Mouse (Mus musculus): ENCODE measurements around the gene Acad12. TPM values are rescaled to one million over a fixed set of nuclear protein-coding genes. Genes with fewer than 3 reads are reported as not detected.

Gene Acad12
- polyA plus RNA-seq, 1 experiment from 2014 or later: 5.4 TPM

- Histone ChIP-seq H3K4me1 (ENCODE audit: control insufficient read depth, insufficient read depth, low read length) (peaks cover 2% of the 10 kb centered on the region; the same call in 1 of the 2 replicates), H3K9ac (ENCODE audit: low read depth, low read length) (no peak overlapping the region), H3K27me3 (ENCODE audit: control insufficient read depth, insufficient read depth, low read length) (peaks cover 4% of the 10 kb centered on the region; the same call in 1 of the 2 replicates), H3K27ac (ENCODE audit: low read depth, low read length) (no peak overlapping the region), H3K9me3 (replicated peaks; ENCODE audit: control insufficient read depth, low read length) (no peaks in the 10 kb centered on the region), H3K36me3 (ENCODE audit: control insufficient read depth, insufficient read depth, low read length) (no peaks in the 10 kb centered on the region), H3K4me2 (peak overlapping the region; percentile 27), H3K4me3 (ENCODE audit: low read depth, low read length) (no peak overlapping the region)
- 24% methylated on average over 9 of the region's 9 CpGs for WGBS (ENCODE audit: insufficient replicate concordance)
- no peak for ATAC-seq (replicated peaks; ENCODE audit: insufficient number of reproducible peaks, low FRiP score, low TSS enrichment)
These were observed 17.0 kb downstream of the Acad12 start for GRCm38 (mm10) chr5:121601547-121602299.

- WGBS (ENCODE audit: insufficient replicate concordance): 61% methylated on average over 13 of the region's 13 CpGs
- Histone ChIP-seq H3K27ac (ENCODE audit: low read depth, low read length) (no peak overlapping the region), H3K4me1 (ENCODE audit: control insufficient read depth, insufficient read depth, low read length) (peaks cover 11% of the 10 kb centered on the region), H3K9ac (ENCODE audit: low read depth, low read length) (no peak overlapping the region), H3K36me3 (ENCODE audit: control insufficient read depth, insufficient read depth, low read length) (no peaks in the 10 kb centered on the region), H3K9me3 (replicated peaks; ENCODE audit: control insufficient read depth, low read length) (no peaks in the 10 kb centered on the region), H3K4me2 (no peak overlapping the region), H3K4me3 (ENCODE audit: low read depth, low read length) (no peak overlapping the region), H3K27me3 (ENCODE audit: control insufficient read depth, insufficient read depth, low read length) (peaks cover 4% of the 10 kb centered on the region; the same call in 1 of the 2 replicates)
- no peak for ATAC-seq (replicated peaks; ENCODE audit: insufficient number of reproducible peaks, low FRiP score, low TSS enrichment)
These were observed 19.7 kb downstream of the Acad12 start for GRCm38 (mm10) chr5:121598871-121599610.

GRCm38 (mm10) chr5:121597991-121598537, 20.7 kb downstream of the Acad12 start:
- no peak overlapping the region for H3K4me3 ChIP-seq (ENCODE audit: low read depth, low read length)
- peaks cover 14% of the 10 kb centered on the region for H3K4me1 ChIP-seq (ENCODE audit: control insufficient read depth, insufficient read depth, low read length)
- no peak for ATAC-seq (replicated peaks; ENCODE audit: insufficient number of reproducible peaks, low FRiP score, low TSS enrichment)
- no peak overlapping the region for H3K27ac ChIP-seq (ENCODE audit: low read depth, low read length)
- no peaks in the 10 kb centered on the region for H3K36me3 ChIP-seq (ENCODE audit: control insufficient read depth, insufficient read depth, low read length)
- no peak overlapping the region for H3K4me2 ChIP-seq
- peaks cover 4% of the 10 kb centered on the region; the same call in 1 of the 2 replicates for H3K27me3 ChIP-seq (ENCODE audit: control insufficient read depth, insufficient read depth, low read length)
- H3K9me3 ChIP-seq (replicated peaks; ENCODE audit: control insufficient read depth, low read length): no peaks in the 10 kb centered on the region
- no peak overlapping the region for H3K9ac ChIP-seq (ENCODE audit: low read depth, low read length)
- WGBS (ENCODE audit: insufficient replicate concordance): 70% methylated on average over 7 of the region's 7 CpGs

- WGBS (ENCODE audit: insufficient replicate concordance): 49% methylated on average over 4 of the region's 4 CpGs
- Histone ChIP-seq H3K27me3 (ENCODE audit: control insufficient read depth, insufficient read depth, low read length) (peaks cover 4% of the 10 kb centered on the region), H3K4me1 (ENCODE audit: control insufficient read depth, insufficient read depth, low read length) (peaks cover 14% of the 10 kb centered on the region), H3K27ac (ENCODE audit: low read depth, low read length) (no peak overlapping the region), H3K9me3 (replicated peaks; ENCODE audit: control insufficient read depth, low read length) (no peaks in the 10 kb centered on the region), H3K4me2 (no peak overlapping the region), H3K9ac (ENCODE audit: low read depth, low read length) (no peak overlapping the region), H3K36me3 (ENCODE audit: control insufficient read depth, insufficient read depth, low read length) (no peaks in the 10 kb centered on the region), H3K4me3 (ENCODE audit: low read depth, low read length) (no peak overlapping the region)
- no peak for ATAC-seq (replicated peaks; ENCODE audit: insufficient number of reproducible peaks, low FRiP score, low TSS enrichment)
These were observed 21.4 kb downstream of the Acad12 start for GRCm38 (mm10) chr5:121597332-121597731.

- Histone ChIP-seq H3K36me3 (ENCODE audit: control insufficient read depth, insufficient read depth, low read length) (no peaks in the 10 kb centered on the region), H3K9ac (ENCODE audit: low read depth, low read length) (no peak overlapping the region), H3K4me1 (ENCODE audit: control insufficient read depth, insufficient read depth, low read length) (peaks cover 14% of the 10 kb centered on the region), H3K27me3 (ENCODE audit: control insufficient read depth, insufficient read depth, low read length) (peaks cover 4% of the 10 kb centered on the region), H3K4me2 (no peak overlapping the region), H3K9me3 (replicated peaks; ENCODE audit: control insufficient read depth, low read length) (no peaks in the 10 kb centered on the region), H3K4me3 (ENCODE audit: low read depth, low read length) (no peak overlapping the region), H3K27ac (ENCODE audit: low read depth, low read length) (no peak overlapping the region)
- WGBS (ENCODE audit: insufficient replicate concordance): 48% methylated on average over 6 of the region's 6 CpGs
- no peak for ATAC-seq (replicated peaks; ENCODE audit: insufficient number of reproducible peaks, low FRiP score, low TSS enrichment)
These were observed 22.5 kb downstream of the Acad12 start for GRCm38 (mm10) chr5:121596226-121596625.

- no peaks in the 10 kb centered on the region for H3K9me3 ChIP-seq (replicated peaks; ENCODE audit: control insufficient read depth, low read length)
- H3K4me1 ChIP-seq (ENCODE audit: control insufficient read depth, insufficient read depth, low read length): peaks cover 14% of the 10 kb centered on the region
- no peaks in the 10 kb centered on the region for H3K36me3 ChIP-seq (ENCODE audit: control insufficient read depth, insufficient read depth, low read length)
- ATAC-seq (replicated peaks; ENCODE audit: insufficient number of reproducible peaks, low FRiP score, low TSS enrichment): no peak
- no peak overlapping the region for H3K27ac ChIP-seq (ENCODE audit: low read depth, low read length)
- WGBS (ENCODE audit: insufficient replicate concordance): 66% methylated on average over 6 of the region's 6 CpGs
- H3K9ac ChIP-seq (ENCODE audit: low read depth, low read length): no peak overlapping the region
- H3K27me3 ChIP-seq (ENCODE audit: control insufficient read depth, insufficient read depth, low read length): peaks cover 4% of the 10 kb centered on the region
- no peak overlapping the region for H3K4me3 ChIP-seq (ENCODE audit: low read depth, low read length)
- no peak overlapping the region for H3K4me2 ChIP-seq
These were observed 23.0 kb downstream of the Acad12 start for GRCm38 (mm10) chr5:121595758-121596157.

GRCm38 (mm10) chr5:121594714-121595313, 23.9 kb downstream of the Acad12 start:
- Histone ChIP-seq H3K9me3 (replicated peaks; ENCODE audit: control insufficient read depth, low read length) (no peaks in the 10 kb centered on the region), H3K4me3 (ENCODE audit: low read depth, low read length) (no peak overlapping the region), H3K36me3 (ENCODE audit: control insufficient read depth, insufficient read depth, low read length) (no peaks in the 10 kb centered on the region), H3K4me2 (no peak overlapping the region; the same call in 1 of the 2 replicates), H3K27me3 (ENCODE audit: control insufficient read depth, insufficient read depth, low read length) (peaks cover 4% of the 10 kb centered on the region), H3K9ac (ENCODE audit: low read depth, low read length) (no peak overlapping the region), H3K4me1 (ENCODE audit: control insufficient read depth, insufficient read depth, low read length) (peaks cover 14% of the 10 kb centered on the region), H3K27ac (ENCODE audit: low read depth, low read length) (no peak overlapping the region)
- 73% methylated on average over 6 of the region's 6 CpGs for WGBS (ENCODE audit: insufficient replicate concordance)
- no peak for ATAC-seq (replicated peaks; ENCODE audit: insufficient number of reproducible peaks, low FRiP score, low TSS enrichment)
